Mouse (Mus musculus): ENCODE measurements around the gene Osbp.

Gene Osbp

GRCm38 (mm10) chr19:12011560-12012556 is 46.1 kb downstream of the Osbp start:
- peak; percentile 72 to 78 for DNase-seq (ENCODE audit: low spot score in 2 of 2)

DNA sequence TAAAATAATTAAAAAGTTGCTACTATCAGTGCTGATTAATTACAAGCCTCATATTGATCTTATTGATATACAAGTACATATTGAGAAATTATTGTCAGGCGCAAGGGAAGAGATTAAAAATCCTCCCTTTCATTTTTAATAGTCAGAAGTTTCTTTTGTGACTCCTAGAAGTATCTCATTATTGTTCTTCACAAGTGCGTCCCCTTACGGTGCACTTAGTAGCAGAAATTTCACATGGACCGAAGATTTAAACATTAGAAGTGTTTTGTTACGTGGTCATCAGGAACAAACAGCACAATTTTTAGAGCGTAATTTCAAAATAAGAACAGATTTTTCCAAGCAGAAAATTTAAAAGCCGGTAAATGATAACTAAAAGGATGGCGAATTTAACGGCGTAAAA is 46.9 kb downstream of the Osbp start:
- no peak for DNase-seq (ENCODE audit: low spot score in 2 of 2)

GRCm38 (mm10) chr19:12013228-12013627 is 47.5 kb downstream of the Osbp start:
- peak in 1 of 2 experiments; percentile 21 for DNase-seq (ENCODE audit: low spot score in 2 of 2)

GRCm38 (mm10) chr19:12015708-12016107 is 50.0 kb downstream of the Osbp start:
- no peak for DNase-seq (ENCODE audit: low spot score in 2 of 2)

- no peak for DNase-seq (ENCODE audit: low spot score in 2 of 2)
Observed at GRCm38 (mm10) chr19:12016192-12016591, 50.5 kb downstream of the Osbp start.

DNA sequence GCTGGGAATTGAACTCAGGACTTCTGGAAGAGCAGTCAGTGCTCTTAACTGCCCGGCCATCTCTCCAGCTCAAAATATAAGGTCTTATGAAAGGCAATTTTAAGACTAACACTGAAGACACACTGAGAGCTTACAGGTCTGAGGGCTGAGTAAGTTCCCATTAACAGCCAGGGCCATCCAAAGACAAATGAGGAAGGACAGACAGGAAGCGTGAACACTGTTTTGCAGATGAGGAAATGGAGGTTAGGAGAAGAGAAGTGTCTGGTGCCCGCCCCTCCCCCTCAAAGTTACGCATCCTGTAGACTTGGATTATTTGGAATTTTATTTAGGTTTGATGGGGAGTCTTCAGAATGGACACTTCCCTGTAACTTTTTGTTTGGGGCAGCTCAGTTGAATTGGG is 58.4 kb downstream of the Osbp start:
- DNase-seq (ENCODE audit: low spot score in 2 of 2): no peak

DNA sequence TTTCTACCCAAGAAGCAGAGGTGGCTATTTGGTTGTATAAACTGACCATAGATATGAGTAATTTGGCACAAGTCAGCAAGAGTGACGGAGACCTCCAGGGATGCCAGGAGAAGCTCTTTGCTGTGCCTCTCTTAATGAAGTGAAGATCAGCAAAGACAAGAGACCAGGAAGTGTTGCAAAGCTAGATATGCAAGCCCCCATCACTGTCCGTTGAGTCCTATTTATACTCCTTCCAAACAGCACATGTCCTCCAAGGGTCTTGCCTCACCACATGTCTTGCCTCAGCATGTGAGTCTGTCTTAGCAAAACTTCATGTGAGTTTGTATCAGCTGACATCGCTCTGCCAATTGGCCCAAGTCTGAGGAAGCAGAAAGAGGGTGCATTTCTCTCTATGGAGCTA is 59.6 kb downstream of the Osbp start:
- no peak for DNase-seq (ENCODE audit: low spot score in 2 of 2)

- no peak for DNase-seq (ENCODE audit: low spot score in 2 of 2)
Observed at GRCm38 (mm10) chr19:12026606-12027005, 60.9 kb downstream of the Osbp start.

- no peak for DNase-seq (ENCODE audit: low spot score in 2 of 2)
Observed at GRCm38 (mm10) chr19:12037727-12038126, 72.0 kb downstream of the Osbp start.

DNA sequence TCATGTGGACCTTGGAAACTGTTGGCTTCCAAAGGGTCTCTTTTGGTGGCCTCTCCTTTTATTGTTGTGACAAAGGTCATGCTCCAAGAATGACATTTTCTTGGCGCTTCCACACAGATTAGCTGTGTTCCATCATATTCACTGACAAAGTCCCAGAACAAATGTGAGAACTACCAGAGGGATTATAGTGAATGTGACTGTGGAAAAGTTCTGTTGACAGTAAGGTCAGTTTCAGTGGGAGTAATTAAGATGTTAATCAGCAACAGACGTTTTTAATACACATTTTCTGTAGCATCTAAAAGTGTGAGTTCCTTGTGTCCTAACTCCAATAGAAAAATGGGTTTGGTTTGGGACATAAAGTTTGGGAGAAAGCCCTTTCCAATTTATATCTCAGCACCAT is 75.5 kb downstream of the Osbp start, which contains the start of gene Olfr1423:
Gene Olfr1423, minus strand, starts transcription at position 101 of the 400 bp plus-strand sequence.
- no peak for DNase-seq (ENCODE audit: low spot score in 2 of 2)

DNA sequence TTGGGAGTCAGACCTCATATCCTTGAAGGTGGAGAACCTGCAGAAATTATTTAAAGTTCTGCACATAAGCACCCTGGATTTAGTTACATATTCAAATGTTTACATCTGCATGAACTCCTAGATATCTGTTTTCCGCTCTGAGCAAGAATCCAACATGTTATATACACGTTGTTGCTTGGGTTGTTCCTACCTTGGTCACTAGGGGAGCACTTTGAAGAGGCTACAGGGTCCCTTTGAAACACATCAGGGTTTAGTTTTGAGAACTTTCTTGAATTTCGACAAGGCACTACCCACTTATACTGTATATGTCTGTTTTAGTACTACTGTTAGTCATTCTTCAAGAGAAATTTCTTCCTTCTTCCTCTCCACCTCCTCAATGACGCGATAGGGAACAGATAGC is 77.4 kb downstream of the Osbp start:
- no peak for DNase-seq (ENCODE audit: low spot score in 2 of 2)
